Mouse (Mus musculus): ENCODE measurements around the gene Prr15l. TPM values are rescaled to one million over a fixed set of nuclear protein-coding genes. Genes with fewer than 3 reads are reported as not detected.

Gene Prr15l
- polyA plus RNA-seq, 1 experiment from 2014 or later = not detected

GRCm38 (mm10) chr11:96925469-96926148, 2.3 kb upstream of the Prr15l start:
- no peak overlapping the region for H3K27ac ChIP-seq (replicated peaks)
- H3K4me1 ChIP-seq (replicated peaks) = no peaks in the 10 kb centered on the region
- H3K4me2 ChIP-seq = no peak overlapping the region
- no peaks in the 10 kb centered on the region for H3K36me3 ChIP-seq
- H3K4me3 ChIP-seq = no peak overlapping the region
- peaks cover 31% of the 10 kb centered on the region for H3K27me3 ChIP-seq
- ATAC-seq (ENCODE audit: low read depth) = no peak
- H3K9me3 ChIP-seq = no peaks in the 10 kb centered on the region
- no peak overlapping the region for H3K9ac ChIP-seq
- 88% methylated on average over 12 of the region's 12 CpGs for WGBS

- Histone ChIP-seq H3K9me3 (no peaks in the 10 kb centered on the region), H3K27me3 (peaks cover 29% of the 10 kb centered on the region), H3K4me3 (no peak overlapping the region), H3K27ac (replicated peaks) (no peak overlapping the region), H3K4me2 (no peak overlapping the region), H3K9ac (no peak overlapping the region), H3K4me1 (replicated peaks) (no peaks in the 10 kb centered on the region), H3K36me3 (no peaks in the 10 kb centered on the region)
- no peak for ATAC-seq (ENCODE audit: low read depth)
- 84% methylated on average over 5 of the region's 5 CpGs for WGBS
Measured at GRCm38 (mm10) chr11:96926587-96926986, 1.3 kb upstream of the Prr15l start.

- no peaks in the 10 kb centered on the region for H3K9me3 ChIP-seq
- H3K27me3 ChIP-seq = peaks cover 29% of the 10 kb centered on the region
- H3K9ac ChIP-seq = 0 out of 2 replicates have a peak overlapping the region, but pooled peaks have one; percentile 8
- H3K36me3 ChIP-seq = no peaks in the 10 kb centered on the region
- H3K4me3 ChIP-seq = no peak overlapping the region
- no peak overlapping the region for H3K4me2 ChIP-seq
- ATAC-seq (ENCODE audit: low read depth) = no peak
- H3K27ac ChIP-seq (replicated peaks) = no peak overlapping the region
- no peaks in the 10 kb centered on the region for H3K4me1 ChIP-seq (replicated peaks)
- 11% methylated on average over 5 of the region's 5 CpGs for WGBS
Measured at GRCm38 (mm10) chr11:96928691-96929090, 787 bp downstream of the Prr15l start.

GRCm38 (mm10) chr11:96929096-96929765, 1.3 kb downstream of the Prr15l start:
- 17% methylated on average over 13 of the region's 13 CpGs for WGBS
- H3K9ac ChIP-seq = 0 out of 2 replicates have a peak overlapping the region, but pooled peaks have one; percentile 8
- no peak for ATAC-seq (ENCODE audit: low read depth)

GRCm38 (mm10) chr11:96929766-96930331, 1.9 kb downstream of the Prr15l start:
- ATAC-seq (ENCODE audit: low read depth) = no peak
- 70% methylated on average over 9 of the region's 9 CpGs for WGBS
- H3K9me3 ChIP-seq = no peaks in the 10 kb centered on the region

More at GRCm38 (mm10) chr11:96929096-96929765, 1.3 kb downstream of the Prr15l start:
- Histone ChIP-seq H3K4me3 (no peak overlapping the region), H3K9me3 (no peaks in the 10 kb centered on the region), H3K27me3 (peaks cover 29% of the 10 kb centered on the region), H3K27ac (replicated peaks) (no peak overlapping the region), H3K4me1 (replicated peaks) (0 out of 2 replicates have a peak, but pooled peaks cover under 1% of the 10 kb centered on the region), H3K4me2 (no peak overlapping the region), H3K36me3 (no peaks in the 10 kb centered on the region)

GRCm38 (mm10) chr11:96931327-96932062, 3.6 kb downstream of the Prr15l start:
- Histone ChIP-seq H3K9ac (no peak overlapping the region), H3K4me2 (no peak overlapping the region), H3K27me3 (peaks cover 29% of the 10 kb centered on the region), H3K27ac (replicated peaks) (no peak overlapping the region), H3K36me3 (no peaks in the 10 kb centered on the region), H3K9me3 (no peaks in the 10 kb centered on the region), H3K4me1 (replicated peaks) (0 out of 2 replicates have a peak, but pooled peaks cover 8% of the 10 kb centered on the region), H3K4me3 (no peak overlapping the region)
- 61% methylated on average over 8 of the region's 8 CpGs for WGBS
- ATAC-seq (ENCODE audit: low read depth) = no peak

More at GRCm38 (mm10) chr11:96929766-96930331, 1.9 kb downstream of the Prr15l start:
- Histone ChIP-seq H3K36me3 (no peaks in the 10 kb centered on the region), H3K27ac (replicated peaks) (no peak overlapping the region), H3K27me3 (peaks cover 29% of the 10 kb centered on the region), H3K9ac (no peak overlapping the region), H3K4me3 (no peak overlapping the region), H3K4me1 (replicated peaks) (0 out of 2 replicates have a peak, but pooled peaks cover 6% of the 10 kb centered on the region), H3K4me2 (no peak overlapping the region)

GRCm38 (mm10) chr11:96933562-96934276, 5.8 kb downstream of the Prr15l start:
- ATAC-seq (ENCODE audit: low read depth) = no peak
- Histone ChIP-seq H3K27ac (replicated peaks) (no peak overlapping the region), H3K4me2 (no peak overlapping the region), H3K4me1 (replicated peaks) (0 out of 2 replicates have a peak, but pooled peaks cover 8% of the 10 kb centered on the region), H3K9ac (no peak overlapping the region), H3K36me3 (no peaks in the 10 kb centered on the region), H3K9me3 (no peaks in the 10 kb centered on the region), H3K4me3 (no peak overlapping the region), H3K27me3 (peaks cover 14% of the 10 kb centered on the region)
- WGBS = 92% methylated on average over 13 of the region's 13 CpGs

GRCm38 (mm10) chr11:96934921-96935356, 7.0 kb downstream of the Prr15l start:
- ATAC-seq (ENCODE audit: low read depth) = peak; percentile 77
- Histone ChIP-seq H3K27me3 (peaks cover 2% of the 10 kb centered on the region), H3K4me2 (peak overlapping the region; percentile 40), H3K9ac (0 out of 2 replicates have a peak overlapping the region, but pooled peaks have one; percentile 22), H3K4me1 (replicated peaks) (0 out of 2 replicates have a peak, but pooled peaks cover 8% of the 10 kb centered on the region), H3K36me3 (0 out of 2 replicates have a peak, but pooled peaks cover 8% of the 10 kb centered on the region), H3K27ac (replicated peaks) (no peak overlapping the region), H3K4me3 (peak overlapping the region; percentile 12; the same call in 1 of the 2 replicates), H3K9me3 (no peaks in the 10 kb centered on the region)
- WGBS = 26% methylated on average over 12 of the region's 12 CpGs

GRCm38 (mm10) chr11:96935872-96936650, 8.2 kb downstream of the Prr15l start:
- no peaks in the 10 kb centered on the region for H3K27me3 ChIP-seq
- no peak overlapping the region for H3K27ac ChIP-seq (replicated peaks)
- H3K4me1 ChIP-seq (replicated peaks) = 0 out of 2 replicates have a peak, but pooled peaks cover 8% of the 10 kb centered on the region
- H3K9ac ChIP-seq = no peak overlapping the region
- no peaks in the 10 kb centered on the region for H3K9me3 ChIP-seq
- H3K4me3 ChIP-seq = no peak overlapping the region
- 86% methylated on average over 9 of the region's 9 CpGs for WGBS
- H3K36me3 ChIP-seq = 0 out of 2 replicates have a peak, but pooled peaks cover 8% of the 10 kb centered on the region
- H3K4me2 ChIP-seq = no peak overlapping the region
- no peak for ATAC-seq (ENCODE audit: low read depth)

- H3K27me3 ChIP-seq = peaks cover 2% of the 10 kb centered on the region; the same call in 1 of the 2 replicates
- H3K4me2 ChIP-seq = no peak overlapping the region
- 0 out of 2 replicates have a peak, but pooled peaks cover 8% of the 10 kb centered on the region for H3K4me1 ChIP-seq (replicated peaks)
- no peak overlapping the region for H3K4me3 ChIP-seq
- H3K9ac ChIP-seq = no peak overlapping the region
- H3K9me3 ChIP-seq = no peaks in the 10 kb centered on the region
- 0 out of 2 replicates have a peak, but pooled peaks cover 8% of the 10 kb centered on the region for H3K36me3 ChIP-seq
- WGBS = 49% methylated on average over 10 of the region's 10 CpGs
- H3K27ac ChIP-seq (replicated peaks) = no peak overlapping the region
- ATAC-seq (ENCODE audit: low read depth) = no peak
Measured at GRCm38 (mm10) chr11:96937549-96938425, 9.9 kb downstream of the Prr15l start.
